Mouse (Mus musculus): Measurements from ENCODE around the gene Ptpn5. TPM values are rescaled to one million over a fixed set of nuclear protein-coding genes. Genes with fewer than 3 reads are reported as not detected.
A peak's percentile ranks its signal among the peaks of the same experiment; 100 is the strongest.

Ptpn5 gene
- total and polyA plus RNA-seq, 3 experiments = 0.03 TPM; not detected in 2

DNA sequence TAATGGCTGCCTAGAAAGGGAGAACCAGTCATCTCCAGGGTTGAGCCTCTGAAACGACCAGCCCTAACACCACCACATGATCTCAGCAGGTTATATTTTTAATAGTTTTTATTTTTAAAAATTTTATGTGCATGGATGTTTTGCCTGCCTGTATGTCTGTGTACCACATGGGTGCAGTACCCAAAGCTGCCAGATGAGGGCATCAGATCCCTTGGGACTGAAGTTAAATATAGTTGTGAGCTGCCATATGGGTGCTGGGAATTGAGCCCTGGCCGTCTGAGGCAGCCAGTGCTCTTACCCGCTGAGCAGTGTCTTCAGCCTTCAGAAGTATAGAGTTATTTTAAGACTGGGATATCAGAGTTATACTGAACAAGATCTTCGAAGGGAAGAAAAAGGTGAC, 21.9 kb upstream of the Ptpn5 start:
- H3K27me3 ChIP-seq (ENCODE audit: control insufficient read depth in 1 of 2, insufficient read depth in 2 of 2, low read length in 2 of 2) = peaks cover 0 to 1% of the 10 kb centered on the region in 2 experiments; a peak in 1 of 4 replicates
- H3K27ac ChIP-seq (ENCODE audit: control insufficient read depth, low read depth, low read length) = no peak overlapping the region
- H3K4me1 ChIP-seq (ENCODE audit: control insufficient read depth in 1 of 2, insufficient read depth in 2 of 2, low read length in 2 of 2) = no peaks in the 10 kb centered on the region
- TF ChIP-seq CTCF (IDR thresholded peaks at IDR 0.05 in 2 of 3, conservative IDR thresholded peaks at IDR 0.05 in 1 of 3; ENCODE audit: control insufficient read depth in 1 of 3, insufficient read depth in 1 of 3, low read depth in 2 of 3, low read length in 3 of 3, poor library complexity in 1 of 3, severe bottlenecking in 1 of 3) (peak; percentile 32 to 48 (median 43)), GABPA (IDR thresholded peaks at IDR 0.05; ENCODE audit: low read depth, low read length) (no peak), JUND (IDR thresholded peaks at IDR 0.05; ENCODE audit: low read depth, low read length) (no peak), RAD21 (IDR thresholded peaks at IDR 0.05; ENCODE audit: low read depth, low read length) (peak; percentile 30), MEF2A (IDR thresholded peaks at IDR 0.05; ENCODE audit: extremely low read depth, insufficient replicate concordance, low read depth, low read length, poor library complexity, severe bottlenecking) (no peak)
- DNase-seq (ENCODE audit: low read depth, low spot score) = peak; percentile 34
- no peak overlapping the region for H3K4me3 ChIP-seq (ENCODE audit: control insufficient read depth in 1 of 2, insufficient read depth in 1 of 2, low read depth in 2 of 2, low read length in 2 of 2)
- no peaks in the 10 kb centered on the region for H3K9me3 ChIP-seq (replicated peaks; ENCODE audit: insufficient read depth, low read length)
- H3K36me3 ChIP-seq (ENCODE audit: control insufficient read depth in 1 of 2, insufficient read depth in 2 of 2, low read length in 2 of 2) = no peaks in the 10 kb centered on the region
- H3K79me2 ChIP-seq (ENCODE audit: control insufficient read depth, insufficient read depth, low read length, poor library complexity) = no peaks in the 10 kb centered on the region
- H3K9ac ChIP-seq (ENCODE audit: control insufficient read depth, low read depth, low read length, poor library complexity, severe bottlenecking) = no peak overlapping the region

DNA sequence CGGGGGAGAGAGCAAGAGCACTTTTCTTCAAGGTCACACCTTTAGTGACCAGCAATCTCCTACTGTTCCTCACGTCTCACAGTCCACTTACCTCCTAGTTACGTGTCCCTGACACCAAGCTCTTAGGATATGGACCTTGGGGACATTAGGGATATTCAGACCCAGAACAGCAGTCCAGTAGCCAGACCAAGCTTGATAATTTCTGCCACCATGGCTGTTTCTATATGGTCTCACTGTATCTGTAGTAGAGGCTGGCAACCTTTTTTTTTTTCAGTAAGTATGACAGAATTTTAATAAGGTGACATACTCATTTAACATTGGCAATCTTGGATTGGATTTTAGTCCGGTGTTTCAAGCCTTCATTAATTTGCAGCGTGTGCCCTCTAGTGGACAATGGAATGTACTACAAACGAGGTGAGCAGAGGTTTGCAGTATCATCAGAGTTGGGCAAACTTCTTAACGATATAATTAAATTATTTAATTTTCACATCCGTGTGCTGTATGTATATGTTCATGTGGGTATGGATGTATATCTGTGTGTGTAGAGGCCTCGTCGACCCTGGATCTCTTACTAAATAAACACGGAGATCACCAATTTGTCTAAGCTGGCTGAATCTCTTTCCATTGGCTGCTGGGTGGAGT, 17.1 kb upstream of the Ptpn5 start:
- no peak overlapping the region for H3K4me3 ChIP-seq (ENCODE audit: control insufficient read depth in 1 of 2, insufficient read depth in 1 of 2, low read depth in 2 of 2, low read length in 2 of 2)
- H3K27me3 ChIP-seq (ENCODE audit: control insufficient read depth in 1 of 2, insufficient read depth in 2 of 2, low read length in 2 of 2) = peaks cover 0 to 1% of the 10 kb centered on the region in 2 experiments; a peak in 1 of 4 replicates
- H3K9ac ChIP-seq (ENCODE audit: control insufficient read depth, low read depth, low read length, poor library complexity, severe bottlenecking) = no peak overlapping the region
- no peaks in the 10 kb centered on the region for H3K9me3 ChIP-seq (replicated peaks; ENCODE audit: insufficient read depth, low read length)
- no peaks in the 10 kb centered on the region for H3K36me3 ChIP-seq (ENCODE audit: control insufficient read depth in 1 of 2, insufficient read depth in 2 of 2, low read length in 2 of 2)
- no peaks in the 10 kb centered on the region for H3K79me2 ChIP-seq (ENCODE audit: control insufficient read depth, insufficient read depth, low read length, poor library complexity)
- DNase-seq (ENCODE audit: low read depth, low spot score) = peak; percentile 64
- TF ChIP-seq TAL1 (IDR thresholded peaks at IDR 0.05; ENCODE audit: low read length) (no peak), CTCF (IDR thresholded peaks at IDR 0.05 in 2 of 3, conservative IDR thresholded peaks at IDR 0.05 in 1 of 3; ENCODE audit: control insufficient read depth in 1 of 3, insufficient read depth in 1 of 3, low read depth in 2 of 3, low read length in 3 of 3, poor library complexity in 1 of 3, severe bottlenecking in 1 of 3) (peak; percentile 56 to 90 (median 71)), GABPA (IDR thresholded peaks at IDR 0.05; ENCODE audit: low read depth, low read length) (no peak), POLR2AphosphoS2 (IDR thresholded peaks at IDR 0.05; ENCODE audit: low read length) (no peak), HCFC1 (IDR thresholded peaks at IDR 0.05; ENCODE audit: low read depth, low read length) (no peak), CHD1 (IDR thresholded peaks at IDR 0.05; ENCODE audit: low read depth, low read length) (no peak), TCF12 (IDR thresholded peaks at IDR 0.05; ENCODE audit: low read depth, low read length) (no peak), USF1 (IDR thresholded peaks at IDR 0.05; ENCODE audit: low read depth, low read length) (no peak), RAD21 (IDR thresholded peaks at IDR 0.05; ENCODE audit: low read depth, low read length) (peak; percentile 95), MAZ (IDR thresholded peaks at IDR 0.05; ENCODE audit: low read depth, low read length) (no peak), ZNF384 (IDR thresholded peaks at IDR 0.05; ENCODE audit: low read depth, low read length) (no peak), UBTF (IDR thresholded peaks at IDR 0.05; ENCODE audit: borderline replicate concordance, insufficient read depth, low read depth, low read length) (no peak), ETS1 (IDR thresholded peaks at IDR 0.05; ENCODE audit: low read depth, low read length) (no peak), ZC3H11A (IDR thresholded peaks at IDR 0.05; ENCODE audit: low read depth, low read length) (peak; percentile 81), MEF2A (IDR thresholded peaks at IDR 0.05; ENCODE audit: extremely low read depth, insufficient replicate concordance, low read depth, low read length, poor library complexity, severe bottlenecking) (no peak), MYC (IDR thresholded peaks at IDR 0.05; ENCODE audit: low read depth, low read length) (no peak), POLR2AphosphoS5 (IDR thresholded peaks at IDR 0.05; ENCODE audit: borderline replicate concordance, low read depth, low read length) (no peak), BHLHE40 (IDR thresholded peaks at IDR 0.05; ENCODE audit: borderline replicate concordance, low read depth, low read length) (no peak), POLR2A (IDR thresholded peaks at IDR 0.05; ENCODE audit: control insufficient read depth in 1 of 2, insufficient read depth in 1 of 2, low read depth in 1 of 2, low read length in 2 of 2, poor library complexity in 1 of 2) (no peak), SIN3A (IDR thresholded peaks at IDR 0.05; ENCODE audit: low read length) (no peak), E2F4 (IDR thresholded peaks at IDR 0.05; ENCODE audit: borderline replicate concordance, low read depth, low read length) (no peak), ELF1 (IDR thresholded peaks at IDR 0.05; ENCODE audit: low read depth, low read length) (no peak), SMC3 (IDR thresholded peaks at IDR 0.05; ENCODE audit: low read depth, low read length) (peak; percentile 86), TBP (IDR thresholded peaks at IDR 0.05; ENCODE audit: low read depth, low read length) (no peak)
- no peak overlapping the region for H3K27ac ChIP-seq (ENCODE audit: control insufficient read depth, low read depth, low read length)
- H3K4me1 ChIP-seq (ENCODE audit: control insufficient read depth in 1 of 2, insufficient read depth in 2 of 2, low read length in 2 of 2) = no peaks in the 10 kb centered on the region

Data from MEL (cell line).